Mouse (Mus musculus): Measurements from ENCODE around the gene Cnbp.

Cnbp gene

DNA sequence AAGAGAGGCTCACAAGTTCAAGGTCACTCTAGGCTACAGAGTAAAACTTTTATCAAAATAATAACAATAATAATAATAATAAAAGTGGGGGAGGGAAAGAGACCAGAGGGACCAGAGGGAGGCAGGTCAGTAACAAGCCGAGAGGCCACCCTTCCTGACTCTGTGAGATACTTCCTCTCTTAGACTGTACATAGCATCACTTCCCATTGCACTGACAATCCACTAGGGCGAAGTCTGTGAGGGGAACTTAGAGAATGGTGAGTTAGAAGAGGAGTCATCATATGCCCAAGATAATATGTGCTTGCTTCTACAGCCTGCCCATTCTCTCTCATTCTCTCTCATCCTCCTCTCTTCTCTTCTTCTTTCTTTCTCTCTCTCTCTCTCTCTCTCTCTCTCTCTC is 44.9 kb downstream of the Cnbp start:
- DNase-seq (ENCODE audit: low spot score in 2 of 2): peak; percentile 53 to 57

GRCm38 (mm10) chr6:87805448-87805847 is 45.5 kb downstream of the Cnbp start:
- DNase-seq (ENCODE audit: low spot score in 2 of 2): no peak

DNA sequence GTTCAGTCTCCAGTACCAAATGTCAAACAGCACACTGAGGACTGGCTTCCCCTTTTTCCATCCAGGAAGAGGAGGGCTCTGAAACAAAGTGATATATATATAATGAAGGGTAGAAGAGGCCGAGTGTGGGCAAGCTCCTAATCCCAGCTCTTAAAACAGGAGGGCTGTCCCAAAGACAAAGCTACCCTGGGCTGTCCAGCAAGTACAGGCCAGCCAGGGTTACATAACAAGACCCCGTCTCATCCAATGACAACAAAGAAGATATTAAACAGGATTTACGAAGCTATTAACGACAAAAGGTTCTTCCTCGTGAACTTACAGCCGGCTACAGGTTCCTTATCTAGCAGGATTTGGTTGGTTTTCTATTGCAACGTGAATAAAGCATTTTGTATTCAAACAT is 46.0 kb downstream of the Cnbp start:
- no peak for DNase-seq (ENCODE audit: low spot score in 2 of 2)

DNA sequence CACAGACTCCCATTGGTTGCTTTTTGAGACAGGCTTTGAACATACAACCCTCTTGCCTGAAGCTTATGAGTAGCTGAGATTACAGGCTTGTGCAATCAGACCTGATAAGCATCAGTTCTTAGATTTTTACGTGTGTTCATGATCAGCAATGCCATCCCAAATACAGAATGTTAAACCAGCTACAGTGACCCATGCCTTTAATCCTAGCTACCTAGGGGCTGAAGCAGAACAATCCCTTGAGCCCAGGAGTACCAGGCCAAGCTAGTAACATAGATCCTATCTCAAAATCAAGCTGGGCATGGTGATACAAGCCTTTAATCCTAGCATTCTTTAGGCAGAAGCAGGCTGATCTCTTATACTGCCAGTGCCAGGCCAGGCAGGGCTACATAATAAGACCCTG is 46.9 kb downstream of the Cnbp start:
- no peak for DNase-seq (ENCODE audit: low spot score in 2 of 2)

DNA sequence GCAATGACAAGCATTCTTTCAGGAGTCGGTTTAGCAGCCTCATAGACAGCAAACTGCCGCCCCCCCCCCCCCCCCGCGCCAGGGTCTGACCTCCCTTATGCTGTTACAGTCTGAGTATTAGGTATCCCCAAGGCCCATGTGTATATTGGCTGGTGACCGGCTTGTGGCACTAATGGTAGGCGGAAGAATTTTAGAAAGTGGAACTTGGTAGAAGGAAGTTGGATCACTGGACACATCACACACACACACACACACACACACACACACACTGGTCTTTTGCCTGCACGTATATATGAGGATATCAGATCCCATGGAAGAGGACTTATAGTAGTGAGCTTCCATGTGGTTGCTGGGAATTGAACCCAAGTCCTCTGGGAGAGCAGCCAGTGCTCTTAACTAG is 48.4 kb downstream of the Cnbp start:
- DNase-seq (ENCODE audit: low spot score in 2 of 2): no peak

- DNase-seq (ENCODE audit: low spot score in 2 of 2): no peak
Measured at GRCm38 (mm10) chr6:87799576-87799975, 51.3 kb downstream of the Cnbp start.

DNA sequence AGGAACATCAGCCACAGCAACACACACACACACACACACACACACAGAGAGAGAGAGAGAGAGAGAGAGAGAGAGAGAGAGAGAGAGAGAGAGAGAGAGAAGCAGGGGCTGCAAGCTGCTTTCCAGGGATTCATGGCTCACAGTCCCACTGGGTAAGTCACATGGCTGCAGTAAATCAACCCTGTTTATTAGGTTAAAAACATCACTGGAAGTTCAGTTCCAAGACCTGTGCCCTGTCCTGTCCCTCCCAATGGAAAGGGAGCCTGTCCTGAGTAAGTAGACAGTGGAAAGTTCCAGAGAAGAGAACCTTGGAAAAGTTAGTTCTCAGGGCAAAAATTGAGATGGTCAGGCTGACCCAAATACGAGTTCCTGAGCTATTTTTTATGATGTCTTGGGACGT is 53.6 kb downstream of the Cnbp start:
- no peak for DNase-seq (ENCODE audit: low spot score in 2 of 2)

DNA sequence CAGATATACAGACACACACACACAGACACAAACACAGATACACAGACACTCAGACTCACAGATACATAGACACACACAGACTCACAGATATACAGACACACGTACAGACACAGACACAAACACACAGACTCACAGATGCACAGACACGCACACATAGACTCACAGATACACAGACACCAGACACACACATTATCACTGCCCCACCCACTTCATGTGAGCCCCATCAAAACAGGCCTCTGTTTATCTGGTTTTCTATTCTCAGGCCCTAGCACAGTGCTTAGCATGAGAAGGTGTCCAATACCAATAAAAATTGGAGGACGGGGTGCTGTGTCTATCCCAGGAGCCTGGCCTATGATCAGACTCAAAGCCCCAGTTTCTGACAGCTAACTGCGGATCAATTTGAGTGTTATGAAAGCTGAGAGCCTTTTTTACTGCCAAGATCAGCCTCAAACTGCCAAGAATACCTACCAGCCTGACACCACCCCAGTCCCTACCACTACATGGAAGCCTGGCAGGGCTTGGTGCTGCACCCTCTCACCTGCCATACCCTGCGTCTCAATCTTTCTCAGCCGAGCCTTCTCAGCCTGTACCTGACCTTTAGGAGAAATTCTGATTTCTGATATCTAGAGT is 54.5 kb downstream of the Cnbp start:
- no peak for DNase-seq (ENCODE audit: low spot score in 2 of 2)

GRCm38 (mm10) chr6:87795385-87796150 is 55.3 kb downstream of the Cnbp start:
- no peak for DNase-seq (ENCODE audit: low spot score in 2 of 2)

DNA sequence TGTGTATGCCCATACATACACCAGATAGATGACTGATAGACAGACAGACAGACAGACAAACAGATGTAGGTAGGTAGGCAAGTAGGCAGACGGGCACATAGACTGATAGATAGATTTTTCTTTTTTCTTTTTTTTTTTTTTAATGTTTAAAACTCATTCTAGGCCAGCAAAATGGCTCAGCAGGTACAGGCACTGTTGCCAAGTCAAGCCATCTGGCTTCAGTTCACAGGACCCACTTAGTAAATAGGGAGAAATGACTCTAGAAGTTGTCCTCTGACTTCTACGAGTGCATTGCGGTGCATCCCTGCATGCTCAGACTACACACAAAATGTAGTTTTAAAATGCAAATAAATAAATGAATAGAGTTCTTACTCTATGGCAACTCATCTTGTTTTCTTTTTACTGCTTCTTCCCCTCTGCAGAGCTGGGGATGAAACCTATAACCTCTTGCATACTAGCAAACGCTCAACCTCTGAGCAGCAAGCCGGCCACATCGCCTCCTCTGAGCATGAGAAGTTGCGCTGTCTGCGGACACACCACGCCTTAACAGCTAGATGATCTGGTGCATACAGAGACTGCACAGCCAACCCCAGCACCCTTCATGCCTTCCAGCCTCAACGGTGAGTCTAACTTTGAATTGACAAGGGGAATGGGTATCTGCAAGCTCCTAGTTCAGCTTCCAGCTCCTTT is 56.9 kb downstream of the Cnbp start:
- no peak for DNase-seq (ENCODE audit: low spot score in 2 of 2)
